Mouse (Mus musculus): ENCODE measurements around the gene Gm39566.

DNA sequence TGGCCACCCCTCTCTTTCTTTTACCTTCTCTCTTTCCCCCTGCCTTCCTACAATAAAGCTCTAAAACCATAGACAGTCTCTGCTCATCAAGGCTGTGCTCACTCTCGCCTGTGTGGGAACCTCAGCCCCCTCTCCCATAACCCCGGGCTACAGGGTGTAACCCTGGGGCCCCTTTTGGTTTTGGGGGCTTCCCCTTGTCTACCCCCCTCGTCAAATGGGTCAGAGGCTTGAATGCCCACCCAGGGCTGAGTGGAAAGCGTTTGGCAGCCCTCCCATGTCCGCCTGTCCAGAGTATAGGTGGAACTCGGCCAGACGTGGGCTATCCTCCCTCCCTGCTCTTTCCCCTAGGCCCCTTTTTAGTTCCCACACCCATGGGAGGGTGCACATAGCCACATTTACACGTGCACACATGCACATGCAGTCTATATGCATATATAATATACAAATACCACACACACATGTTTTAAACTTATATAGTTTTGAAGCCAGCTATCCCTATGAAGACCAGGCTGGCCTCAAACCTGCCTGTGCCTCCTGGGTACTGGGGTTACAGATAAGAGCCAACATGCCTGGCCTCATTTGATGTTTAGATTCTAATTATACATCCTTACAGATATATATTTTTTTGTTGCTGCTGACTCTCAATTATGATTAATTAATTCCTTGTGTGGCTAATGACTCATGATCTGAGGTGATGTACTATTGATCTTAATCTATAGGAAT lies 49.2 kb upstream of the Gm39566 start:
- no peak for TF ChIP-seq POLR2A (IDR thresholded peaks at IDR 0.05; ENCODE audit: insufficient read depth, low read length)
- TF ChIP-seq EP300 (IDR thresholded peaks at IDR 0.05; ENCODE audit: insufficient read depth, low read depth, low read length) = no peak
